Mouse (Mus musculus): ENCODE data around the gene Rtn4rl1. TPM values are rescaled to one million over a fixed set of nuclear protein-coding genes. Genes with fewer than 3 reads are reported as not detected.

The Rtn4rl1 gene
- 0.88 and 1.7 TPM in 2 replicates for polyA plus RNA-seq (2014; fragmentation: Nextera tagmentation; extraction: Ambion mirVana)

- H3K27ac ChIP-seq (ENCODE audit: low read length), result no peak within 1 kb of the TSS
- H3K4me3 ChIP-seq (ENCODE audit: low read depth, low read length), result peak within 1 kb of the TSS; percentile 48
- H3K9me3 ChIP-seq (ENCODE audit: control insufficient read depth, low read depth, low read length), result no peaks in the 10 kb centered on the region
- ATAC-seq (ENCODE audit: insufficient number of reproducible peaks, insufficient read depth, low FRiP score, low read depth), result 0 out of 2 replicates have a peak, but pooled peaks have one; percentile 5
- peaks cover 26% of the 10 kb centered on the region for H3K4me1 ChIP-seq (ENCODE audit: control insufficient read depth, insufficient read depth, low read length)
- H3K27me3 ChIP-seq (ENCODE audit: control insufficient read depth, insufficient read depth, low read length), result peaks cover 29% of the 10 kb centered on the region
- peak within 1 kb of the TSS; percentile 87 for H3K4me2 ChIP-seq (replicated peaks; ENCODE audit: low read depth, low read length)
- 1% methylated on average over 80 of the region's 84 CpGs for WGBS
- no peaks in the 10 kb centered on the region for H3K36me3 ChIP-seq (ENCODE audit: control insufficient read depth, insufficient read depth, low read length)
- no peak within 1 kb of the TSS; the same call in 1 of the 2 replicates for H3K9ac ChIP-seq (replicated peaks; ENCODE audit: low read depth, low read length)
Measured at GRCm38 (mm10) chr11:75193256-75194071, at the start of gene Rtn4rl1. TSS of gene Rtn4rl1 (plus strand) at chr11:75193783.

GRCm38 (mm10) chr11:75145841-75146240, 47.7 kb upstream of the Rtn4rl1 start:
- ATAC-seq (ENCODE audit: insufficient number of reproducible peaks, insufficient read depth, low FRiP score, low read depth), result no peak
- Histone ChIP-seq H3K9me3 (ENCODE audit: control insufficient read depth, low read depth, low read length) (no peaks in the 10 kb centered on the region), H3K4me1 (ENCODE audit: control insufficient read depth, insufficient read depth, low read length) (peaks cover 52% of the 10 kb centered on the region), H3K4me3 (ENCODE audit: low read depth, low read length) (no peak overlapping the region), H3K27ac (ENCODE audit: low read length) (peak overlapping the region; percentile 30; the same call in 1 of the 2 replicates), H3K36me3 (ENCODE audit: control insufficient read depth, insufficient read depth, low read length) (peaks cover 13% of the 10 kb centered on the region), H3K9ac (replicated peaks; ENCODE audit: low read depth, low read length) (no peak overlapping the region), H3K4me2 (replicated peaks; ENCODE audit: low read depth, low read length) (no peak overlapping the region), H3K27me3 (ENCODE audit: control insufficient read depth, insufficient read depth, low read length) (no peaks in the 10 kb centered on the region)
- 69% methylated on average over 2 of the region's 2 CpGs for WGBS

DNA sequence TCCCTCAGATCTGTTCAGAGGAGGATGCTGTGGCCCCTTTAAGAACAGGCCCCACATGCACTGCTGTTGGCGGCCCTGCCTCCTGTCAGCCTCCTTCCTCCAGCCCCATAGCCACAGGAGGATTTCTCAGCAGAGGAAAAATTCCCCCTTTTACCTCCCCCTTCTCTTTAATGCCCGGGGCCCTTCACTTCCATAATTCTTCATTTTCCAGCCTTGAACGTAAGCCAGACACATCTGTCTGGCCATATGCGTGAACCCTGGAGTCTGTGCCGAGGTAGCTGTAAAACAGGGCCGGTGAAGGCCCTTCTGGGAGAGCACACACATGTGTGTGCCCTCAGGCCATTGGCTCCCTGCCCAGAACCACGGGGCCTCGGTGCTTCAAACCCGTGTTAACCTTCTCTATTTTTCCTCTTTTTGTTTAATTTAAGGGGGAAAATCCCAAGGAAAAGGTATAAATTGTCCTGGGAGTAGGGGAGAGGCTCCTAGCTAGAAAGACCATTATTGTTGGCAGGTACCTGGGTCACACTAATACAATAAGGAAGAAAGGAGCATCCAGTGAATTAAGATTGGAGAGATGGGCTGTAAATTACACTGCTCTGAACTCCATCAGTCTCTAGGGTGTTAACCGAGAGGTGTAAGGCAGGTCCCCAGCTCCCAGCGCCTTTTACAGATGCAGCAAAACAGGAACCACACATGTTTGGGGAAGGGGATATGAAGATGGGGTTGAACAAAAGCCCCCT, 46.3 kb upstream of the Rtn4rl1 start:
- Histone ChIP-seq H3K36me3 (ENCODE audit: control insufficient read depth, insufficient read depth, low read length) (peaks cover 13% of the 10 kb centered on the region), H3K9me3 (ENCODE audit: control insufficient read depth, low read depth, low read length) (no peaks in the 10 kb centered on the region), H3K4me1 (ENCODE audit: control insufficient read depth, insufficient read depth, low read length) (peaks cover 38% of the 10 kb centered on the region), H3K27ac (ENCODE audit: low read length) (peak overlapping the region; percentile 91), H3K9ac (replicated peaks; ENCODE audit: low read depth, low read length) (no peak overlapping the region), H3K4me2 (replicated peaks; ENCODE audit: low read depth, low read length) (0 out of 2 replicates have a peak overlapping the region, but pooled peaks have one; percentile 3), H3K27me3 (ENCODE audit: control insufficient read depth, insufficient read depth, low read length) (no peaks in the 10 kb centered on the region), H3K4me3 (ENCODE audit: low read depth, low read length) (no peak overlapping the region)
- 20% methylated on average over 11 of the region's 11 CpGs for WGBS
- peak; percentile 76 for ATAC-seq (ENCODE audit: insufficient number of reproducible peaks, insufficient read depth, low FRiP score, low read depth)

DNA sequence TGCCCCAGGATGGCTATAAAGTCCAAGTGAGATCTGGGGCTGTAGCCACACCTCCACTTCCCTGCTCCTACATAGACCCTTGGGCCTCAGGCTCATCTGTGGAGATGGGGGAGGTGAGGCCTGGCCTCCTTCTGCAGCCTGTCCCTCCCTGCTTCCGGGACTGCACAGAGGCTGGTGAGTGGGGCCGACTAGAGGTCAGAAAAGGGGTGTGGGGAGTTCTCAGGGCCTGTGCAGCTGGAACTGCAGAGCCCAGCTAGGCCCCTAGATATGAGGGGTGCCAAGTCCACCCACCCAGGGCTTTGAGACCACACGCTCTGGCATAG, 45.8 kb upstream of the Rtn4rl1 start:
- H3K9ac ChIP-seq (replicated peaks; ENCODE audit: low read depth, low read length), result no peak overlapping the region
- no peaks in the 10 kb centered on the region for H3K9me3 ChIP-seq (ENCODE audit: control insufficient read depth, low read depth, low read length)
- ATAC-seq (ENCODE audit: insufficient number of reproducible peaks, insufficient read depth, low FRiP score, low read depth), result peak; percentile 78
- H3K4me1 ChIP-seq (ENCODE audit: control insufficient read depth, insufficient read depth, low read length), result peaks cover 38% of the 10 kb centered on the region
- no peaks in the 10 kb centered on the region for H3K27me3 ChIP-seq (ENCODE audit: control insufficient read depth, insufficient read depth, low read length)
- H3K4me3 ChIP-seq (ENCODE audit: low read depth, low read length), result no peak overlapping the region
- 13% methylated on average over 3 of the region's 3 CpGs for WGBS
- H3K36me3 ChIP-seq (ENCODE audit: control insufficient read depth, insufficient read depth, low read length), result peaks cover 13% of the 10 kb centered on the region
- H3K4me2 ChIP-seq (replicated peaks; ENCODE audit: low read depth, low read length), result 0 out of 2 replicates have a peak overlapping the region, but pooled peaks have one; percentile 3
- H3K27ac ChIP-seq (ENCODE audit: low read length), result peak overlapping the region; percentile 91

DNA sequence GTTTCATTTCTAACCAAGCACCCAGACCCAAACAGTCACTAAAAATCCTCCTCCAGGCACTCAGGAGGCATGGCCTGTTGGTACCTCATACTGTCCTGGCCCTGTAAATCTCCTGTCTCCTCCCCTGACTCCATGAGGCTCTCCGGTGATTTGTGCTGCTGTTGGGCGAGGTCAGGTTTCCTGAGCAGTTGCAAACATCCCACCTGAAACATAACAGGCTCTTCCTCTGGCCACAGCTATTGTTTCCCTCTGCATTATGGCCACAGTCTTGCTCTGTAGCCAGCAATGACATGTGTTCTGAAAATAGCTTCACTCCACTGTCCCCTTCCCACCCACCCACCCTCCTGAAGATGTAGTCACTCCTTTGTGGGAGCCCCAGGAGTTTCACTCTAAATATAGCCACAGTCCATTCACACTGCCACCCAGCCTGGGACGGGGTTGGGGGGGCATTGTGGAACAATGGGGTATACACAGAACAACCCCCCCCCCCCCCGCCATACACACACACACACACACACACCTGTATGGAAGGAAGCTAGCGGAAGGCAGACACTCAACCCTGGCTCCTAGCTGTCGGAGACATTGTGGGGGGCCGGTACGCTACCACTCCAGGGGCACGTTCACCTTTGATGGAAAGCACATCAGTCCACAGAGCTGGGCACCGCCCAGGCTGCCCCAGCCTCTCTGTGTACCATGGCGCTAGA, 45.1 kb upstream of the Rtn4rl1 start:
- H3K9ac ChIP-seq (replicated peaks; ENCODE audit: low read depth, low read length), result no peak overlapping the region
- H3K27me3 ChIP-seq (ENCODE audit: control insufficient read depth, insufficient read depth, low read length), result no peaks in the 10 kb centered on the region
- no peak overlapping the region for H3K4me2 ChIP-seq (replicated peaks; ENCODE audit: low read depth, low read length)
- H3K4me3 ChIP-seq (ENCODE audit: low read depth, low read length), result no peak overlapping the region
- 79% methylated on average over 11 of the region's 11 CpGs for WGBS
- peaks cover 35% of the 10 kb centered on the region for H3K4me1 ChIP-seq (ENCODE audit: control insufficient read depth, insufficient read depth, low read length)
- no peak for ATAC-seq (ENCODE audit: insufficient number of reproducible peaks, insufficient read depth, low FRiP score, low read depth)
- H3K36me3 ChIP-seq (ENCODE audit: control insufficient read depth, insufficient read depth, low read length), result peaks cover 6% of the 10 kb centered on the region
- H3K9me3 ChIP-seq (ENCODE audit: control insufficient read depth, low read depth, low read length), result no peaks in the 10 kb centered on the region
- peak overlapping the region; percentile 91 for H3K27ac ChIP-seq (ENCODE audit: low read length)

DNA sequence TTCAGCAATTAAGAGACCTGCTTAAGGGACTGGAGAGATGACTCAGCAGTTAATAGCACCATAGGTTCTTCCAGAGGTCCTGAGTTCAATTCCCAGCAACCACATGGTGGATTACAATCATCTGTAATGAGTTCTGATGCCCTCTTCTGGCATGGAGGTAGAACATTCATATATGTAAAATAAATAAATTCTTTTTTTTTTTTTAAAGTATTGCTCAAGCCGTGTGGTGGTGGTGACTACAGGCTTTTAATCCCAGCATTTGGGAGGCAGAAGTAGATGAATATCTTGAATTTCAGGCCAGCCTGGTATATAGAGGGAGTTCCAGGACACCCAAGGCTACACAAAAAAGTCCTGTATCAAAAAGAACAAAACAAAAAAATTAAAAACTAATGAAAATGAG, 43.2 kb upstream of the Rtn4rl1 start:
- ATAC-seq (ENCODE audit: insufficient number of reproducible peaks, insufficient read depth, low FRiP score, low read depth), result no peak
- Histone ChIP-seq H3K4me1 (ENCODE audit: control insufficient read depth, insufficient read depth, low read length) (peaks cover 36% of the 10 kb centered on the region), H3K9me3 (ENCODE audit: control insufficient read depth, low read depth, low read length) (no peaks in the 10 kb centered on the region), H3K9ac (replicated peaks; ENCODE audit: low read depth, low read length) (no peak overlapping the region), H3K36me3 (ENCODE audit: control insufficient read depth, insufficient read depth, low read length) (no peaks in the 10 kb centered on the region; the same call in 1 of the 2 replicates), H3K27me3 (ENCODE audit: control insufficient read depth, insufficient read depth, low read length) (no peaks in the 10 kb centered on the region), H3K27ac (ENCODE audit: low read length) (no peak overlapping the region), H3K4me2 (replicated peaks; ENCODE audit: low read depth, low read length) (no peak overlapping the region), H3K4me3 (ENCODE audit: low read depth, low read length) (no peak overlapping the region)
- 64% methylated on average over 1 of the region's 1 CpGs for WGBS

- Histone ChIP-seq H3K27ac (ENCODE audit: low read length) (peak overlapping the region; percentile 79), H3K27me3 (ENCODE audit: control insufficient read depth, insufficient read depth, low read length) (no peaks in the 10 kb centered on the region), H3K9me3 (ENCODE audit: control insufficient read depth, low read depth, low read length) (no peaks in the 10 kb centered on the region), H3K9ac (replicated peaks; ENCODE audit: low read depth, low read length) (no peak overlapping the region), H3K4me2 (replicated peaks; ENCODE audit: low read depth, low read length) (no peak overlapping the region), H3K4me1 (ENCODE audit: control insufficient read depth, insufficient read depth, low read length) (peaks cover 40% of the 10 kb centered on the region), H3K36me3 (ENCODE audit: control insufficient read depth, insufficient read depth, low read length) (no peaks in the 10 kb centered on the region; the same call in none of the 2 replicates), H3K4me3 (ENCODE audit: low read depth, low read length) (no peak overlapping the region)
- no peak for ATAC-seq (ENCODE audit: insufficient number of reproducible peaks, insufficient read depth, low FRiP score, low read depth)
- WGBS, result 49% methylated on average over 18 of the region's 18 CpGs
Measured at GRCm38 (mm10) chr11:75152603-75153557, 40.7 kb upstream of the Rtn4rl1 start.

All from stomach, embryonic 14.5 days (tissue).